Mouse (Mus musculus) ovary, adult 10 weeks (tissue): Measurements from ENCODE around the gene Slc16a3. TPM values are rescaled to one million over a fixed set of nuclear protein-coding genes. Genes with fewer than 3 reads are reported as not detected.

Experiments used
- polyA plus RNA-seq: library from polyadenylated mRNA; stranded (reverse); fragments of 350-450 nt; fragmentation: Illumina TruSeq; extraction: RNeasy Lipid Tissue Mini Kit (QIAGEN cat#74804); gene quantifications from one replicate; pipeline ENCODE4 v1.2.3, GENCODE M21; 2014

Slc16a3 gene
- 0.17 TPM for polyA plus RNA-seq

GRCm38 (mm10) chr11:120948328-120948727 is at the start of gene Slc16a3:
Gene Slc16a3 (plus strand): TSS chr11:120948480.

GRCm38 (mm10) chr11:120932564-120933398 is 15.5 kb upstream of the Slc16a3 start, which contains the start of gene Ccdc57:
Gene Ccdc57 (minus strand): TSS chr11:120932872.

GRCm38 (mm10) chr11:120990951-120991526 is 42.8 kb downstream of the Slc16a3 start, which contains the start of gene Csnk1d:
Gene Csnk1d (minus strand): TSS chr11:120991330.

Other genes with a start within 250 kb of the Slc16a3 start
- gene Cenpx, start 234.7 kb upstream of the Slc16a3 start, polyA plus RNA-seq: not detected
- 0.40 TPM for gene Lrrc45, start 234.6 kb upstream of the Slc16a3 start, polyA plus RNA-seq
- not detected for gene Rac3, start 227.0 kb upstream of the Slc16a3 start, polyA plus RNA-seq
- not detected for gene Dcxr, start 221.2 kb upstream of the Slc16a3 start, polyA plus RNA-seq
- not detected for gene Cbr2, start 216.4 kb upstream of the Slc16a3 start, polyA plus RNA-seq
- gene Hmga1b, start 185.7 kb upstream of the Slc16a3 start, polyA plus RNA-seq: not detected
- not detected for gene Rfng, start 164.3 kb upstream of the Slc16a3 start, polyA plus RNA-seq
- gene Gps1, start 164.2 kb upstream of the Slc16a3 start, polyA plus RNA-seq: 10.9 TPM
- 3.3 TPM for gene Dus1l, start 152.1 kb upstream of the Slc16a3 start, polyA plus RNA-seq
- 2.1 TPM for gene Fasn, start 123.9 kb upstream of the Slc16a3 start, polyA plus RNA-seq
- 1.1 TPM for gene Ccdc57, start 15.6 kb upstream of the Slc16a3 start, polyA plus RNA-seq
- gene Csnk1d, start 42.9 kb downstream of the Slc16a3 start, polyA plus RNA-seq: 69.4 TPM
- 1.00 TPM for gene Cd7, start 90.9 kb downstream of the Slc16a3 start, polyA plus RNA-seq
- gene Sectm1b, start 115.1 kb downstream of the Slc16a3 start, polyA plus RNA-seq: 7.0 TPM
- 0.37 TPM for gene Sectm1a, start 132.7 kb downstream of the Slc16a3 start, polyA plus RNA-seq
- not detected for gene Tex19.2, start 170.2 kb downstream of the Slc16a3 start, polyA plus RNA-seq
- gene Tex19.1, start 197.7 kb downstream of the Slc16a3 start, polyA plus RNA-seq: 0.68 TPM
- gene Uts2r, start 211.8 kb downstream of the Slc16a3 start, polyA plus RNA-seq: not detected